Mouse (Mus musculus): ENCODE results near the gene 3110082J24Rik. TPM values are rescaled to one million over a fixed set of nuclear protein-coding genes. Genes with fewer than 3 reads are reported as not detected.

3110082J24Rik gene
- total and polyA plus RNA-seq, 3 experiments = not detected

- no peak overlapping the region for H3K9ac ChIP-seq (ENCODE audit: control insufficient read depth, low read depth, low read length, poor library complexity, severe bottlenecking)
- H3K4me3 ChIP-seq (ENCODE audit: control insufficient read depth in 1 of 2, insufficient read depth in 1 of 2, low read depth in 2 of 2, low read length in 2 of 2) = no peak overlapping the region
- H3K36me3 ChIP-seq (ENCODE audit: control insufficient read depth in 1 of 2, insufficient read depth in 2 of 2, low read length in 2 of 2) = no peaks in the 10 kb centered on the region
- DNase-seq (ENCODE audit: low read depth, low spot score) = no peak
- no peak for TF ChIP-seq E2F4 (IDR thresholded peaks at IDR 0.05; ENCODE audit: borderline replicate concordance, low read depth, low read length)
- no peak for TF ChIP-seq MAX (IDR thresholded peaks at IDR 0.05; ENCODE audit: low read length)
- no peak for TF ChIP-seq MEF2A (IDR thresholded peaks at IDR 0.05; ENCODE audit: extremely low read depth, insufficient replicate concordance, low read depth, low read length, poor library complexity, severe bottlenecking)
- TF ChIP-seq CTCF (IDR thresholded peaks at IDR 0.05 in 2 of 3, conservative IDR thresholded peaks at IDR 0.05 in 1 of 3; ENCODE audit: control insufficient read depth in 1 of 3, insufficient read depth in 1 of 3, low read depth in 2 of 3, low read length in 3 of 3, poor library complexity in 1 of 3, severe bottlenecking in 1 of 3) = no peak
- no peak for TF ChIP-seq TCF12 (IDR thresholded peaks at IDR 0.05; ENCODE audit: low read depth, low read length)
- no peak for TF ChIP-seq USF2 (IDR thresholded peaks at IDR 0.05; ENCODE audit: borderline replicate concordance in 1 of 2, insufficient read depth in 1 of 2, low read depth in 1 of 2, low read length in 2 of 2)
- no peak for TF ChIP-seq MXI1 (IDR thresholded peaks at IDR 0.05; ENCODE audit: low read depth, low read length)
- no peak for TF ChIP-seq UBTF (IDR thresholded peaks at IDR 0.05; ENCODE audit: borderline replicate concordance, insufficient read depth, low read depth, low read length)
- TF ChIP-seq ZC3H11A (IDR thresholded peaks at IDR 0.05; ENCODE audit: low read depth, low read length) = no peak
- TF ChIP-seq NRF1 (IDR thresholded peaks at IDR 0.05; ENCODE audit: insufficient read depth, low read depth, low read length, poor library complexity, severe bottlenecking) = no peak
- no peak for TF ChIP-seq CHD2 (IDR thresholded peaks at IDR 0.05; ENCODE audit: low read length)
- no peak for TF ChIP-seq NELFE (IDR thresholded peaks at IDR 0.05; ENCODE audit: low read depth, low read length)
- TF ChIP-seq POLR2AphosphoS5 (IDR thresholded peaks at IDR 0.05; ENCODE audit: borderline replicate concordance, low read depth, low read length) = no peak
- TF ChIP-seq RCOR1 (IDR thresholded peaks at IDR 0.05; ENCODE audit: low read depth, low read length) = no peak
- TF ChIP-seq POLR2AphosphoS2 (IDR thresholded peaks at IDR 0.05; ENCODE audit: low read length) = no peak
- no peaks in the 10 kb centered on the region for H3K4me1 ChIP-seq (ENCODE audit: control insufficient read depth in 1 of 2, insufficient read depth in 2 of 2, low read length in 2 of 2)
- no peaks in the 10 kb centered on the region for H3K9me3 ChIP-seq (replicated peaks; ENCODE audit: insufficient read depth, low read length)
- H3K79me2 ChIP-seq (ENCODE audit: control insufficient read depth, insufficient read depth, low read length, poor library complexity) = no peaks in the 10 kb centered on the region
- H3K27me3 ChIP-seq (ENCODE audit: control insufficient read depth in 1 of 2, insufficient read depth in 2 of 2, low read length in 2 of 2) = no peaks in the 10 kb centered on the region; a peak in 1 of 4 replicates
- H3K27ac ChIP-seq (ENCODE audit: control insufficient read depth, low read depth, low read length) = no peak overlapping the region
These were observed 870 bp upstream of the 3110082J24Rik start for GRCm38 (mm10) chr5:30106756-30107155.

- Histone ChIP-seq H3K9ac (ENCODE audit: control insufficient read depth, low read depth, low read length, poor library complexity, severe bottlenecking) (no peak within 1 kb of the TSS), H3K27ac (ENCODE audit: control insufficient read depth, low read depth, low read length) (no peak within 1 kb of the TSS), H3K4me1 (ENCODE audit: control insufficient read depth in 1 of 2, insufficient read depth in 2 of 2, low read length in 2 of 2) (no peaks in the 10 kb centered on the region), H3K4me3 (ENCODE audit: control insufficient read depth in 1 of 2, insufficient read depth in 1 of 2, low read depth in 2 of 2, low read length in 2 of 2) (no peak within 1 kb of the TSS), H3K9me3 (replicated peaks; ENCODE audit: insufficient read depth, low read length) (no peaks in the 10 kb centered on the region), H3K27me3 (ENCODE audit: control insufficient read depth in 1 of 2, insufficient read depth in 2 of 2, low read length in 2 of 2) (no peaks in the 10 kb centered on the region; a peak in 1 of 4 replicates), H3K36me3 (ENCODE audit: control insufficient read depth in 1 of 2, insufficient read depth in 2 of 2, low read length in 2 of 2) (no peaks in the 10 kb centered on the region), H3K79me2 (ENCODE audit: control insufficient read depth, insufficient read depth, low read length, poor library complexity) (no peaks in the 10 kb centered on the region)
- no peak for TF ChIP-seq CTCF (IDR thresholded peaks at IDR 0.05 in 2 of 3, conservative IDR thresholded peaks at IDR 0.05 in 1 of 3; ENCODE audit: control insufficient read depth in 1 of 3, insufficient read depth in 1 of 3, low read depth in 2 of 3, low read length in 3 of 3, poor library complexity in 1 of 3, severe bottlenecking in 1 of 3)
- TF ChIP-seq BHLHE40 (IDR thresholded peaks at IDR 0.05; ENCODE audit: borderline replicate concordance, low read depth, low read length) = no peak
- no peak for TF ChIP-seq MAFK (IDR thresholded peaks at IDR 0.05; ENCODE audit: borderline replicate concordance, low read depth, low read length)
- TF ChIP-seq ZKSCAN1 (IDR thresholded peaks at IDR 0.05; ENCODE audit: low read depth, low read length) = no peak
- no peak for TF ChIP-seq POLR2AphosphoS5 (IDR thresholded peaks at IDR 0.05; ENCODE audit: borderline replicate concordance, low read depth, low read length)
- TF ChIP-seq RAD21 (IDR thresholded peaks at IDR 0.05; ENCODE audit: low read depth, low read length) = no peak
- no peak for TF ChIP-seq TCF12 (IDR thresholded peaks at IDR 0.05; ENCODE audit: low read depth, low read length)
- TF ChIP-seq MEF2A (IDR thresholded peaks at IDR 0.05; ENCODE audit: extremely low read depth, insufficient replicate concordance, low read depth, low read length, poor library complexity, severe bottlenecking) = no peak
- TF ChIP-seq MYB (IDR thresholded peaks at IDR 0.05; ENCODE audit: low read depth, low read length) = no peak
- no peak for TF ChIP-seq USF2 (IDR thresholded peaks at IDR 0.05; ENCODE audit: borderline replicate concordance in 1 of 2, insufficient read depth in 1 of 2, low read depth in 1 of 2, low read length in 2 of 2)
- TF ChIP-seq UBTF (IDR thresholded peaks at IDR 0.05; ENCODE audit: borderline replicate concordance, insufficient read depth, low read depth, low read length) = no peak
- no peak for TF ChIP-seq ETS1 (IDR thresholded peaks at IDR 0.05; ENCODE audit: low read depth, low read length)
- TF ChIP-seq MAX (IDR thresholded peaks at IDR 0.05; ENCODE audit: low read length) = no peak
- TF ChIP-seq MAZ (IDR thresholded peaks at IDR 0.05; ENCODE audit: low read depth, low read length) = no peak
- DNase-seq (ENCODE audit: low read depth, low spot score) = no peak
These were observed 832 bp downstream of the 3110082J24Rik start, which contains the start of gene Garem2 for GRCm38 (mm10) chr5:30104841-30105667. Garem2 (plus strand) TSS chr5:30105161.
